Mouse (Mus musculus): Measurements from ENCODE around the gene Nup107.

DNA sequence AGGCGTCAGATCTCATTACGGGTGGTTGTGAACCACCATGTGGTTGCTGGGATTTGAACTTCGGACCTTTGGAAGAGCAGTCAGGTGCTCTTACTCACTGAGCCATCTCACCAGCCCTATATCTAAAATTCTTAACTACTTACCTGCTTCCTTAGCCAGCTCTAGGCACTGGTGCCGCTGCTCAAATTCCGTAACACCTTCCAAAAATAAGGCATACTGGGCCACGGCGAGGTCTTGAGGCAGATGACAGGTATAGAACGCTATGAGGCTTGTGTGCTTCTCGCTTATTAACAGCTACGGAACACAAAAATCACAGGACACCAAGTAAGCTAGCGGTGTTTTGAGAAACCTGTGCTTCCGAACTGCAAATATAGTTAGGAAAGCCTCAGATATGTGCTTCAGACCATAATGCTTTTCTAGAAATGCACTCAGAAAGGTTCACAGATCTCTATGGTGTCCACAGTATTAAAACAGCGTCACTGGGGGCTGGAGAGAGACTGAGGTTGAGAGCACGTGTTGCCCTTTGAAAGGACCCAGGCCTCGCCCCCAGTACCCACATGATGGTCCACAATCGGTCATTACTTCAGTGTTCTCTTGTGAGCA lies 28.8 kb downstream of the Nup107 start:
- TF ChIP-seq CTCF (IDR thresholded peaks at IDR 0.05; ENCODE audit: borderline replicate concordance, insufficient read depth, low read depth, low read length) (no peak), POLR2A (IDR thresholded peaks at IDR 0.05; ENCODE audit: borderline replicate concordance, insufficient read depth, low read length) (no peak)

Data from cerebellum, adult 2 months (tissue).